Mouse (Mus musculus): Measurements from ENCODE around the gene Tsga8.

GRCm38 (mm10) chrX:83487598-83487997 lies at the start of gene Tsga8:
- no peak for TF ChIP-seq POLR2A (IDR thresholded peaks at IDR 0.05; ENCODE audit: insufficient read depth, low read length)
- no peak for TF ChIP-seq CTCF (IDR thresholded peaks at IDR 0.05; ENCODE audit: low read depth, low read length)
